Mouse (Mus musculus) olfactory bulb, adult 2 months (tissue): Measurements from ENCODE around the gene Nt5c2. TPM values are rescaled to one million over a fixed set of nuclear protein-coding genes. Genes with fewer than 3 reads are reported as not detected.
A peak's percentile ranks its signal among the peaks of the same experiment; 100 is the strongest.

Source experiments
- H3K27ac ChIP-seq: fragments of 200-500 bp; 2 replicates; pipeline ENCODE4 v1.5.1; 2012; ENCODE audit warnings: low read depth, low read length; ENCODE audit not compliant: insufficient read depth
- H3K4me1 ChIP-seq: fragments of 200-500 bp; 2 replicates; pipeline ENCODE4 v1.6.1; 2012; ENCODE audit warnings: low read length; ENCODE audit not compliant: control insufficient read depth, insufficient read depth
- H3K4me3 ChIP-seq: fragments of 200-500 bp; 2 replicates; pipeline ENCODE4 v1.5.1; 2012; ENCODE audit warnings: mild to moderate bottlenecking, low read depth, low read length, moderate library complexity; ENCODE audit not compliant: insufficient read depth
- CTCF ChIP-seq: fragments of 200-500 bp; IDR thresholded peaks from 2 replicates; pipeline ENCODE4 v1.5.1; 2012; ENCODE audit warnings: low read depth, mild to moderate bottlenecking, low read length, moderate library complexity; ENCODE audit not compliant: insufficient read depth
- POLR2A ChIP-seq: fragments of 200-500 bp; IDR thresholded peaks from 2 replicates; pipeline ENCODE4 v1.6.1; 2012; ENCODE audit warnings: mild to moderate bottlenecking, low read depth, low read length, moderate library complexity; ENCODE audit not compliant: insufficient read depth
- WGBS: fragments of 180-500 bp; shearing (Covaris S2); methylation state at CpG from one replicate; pipeline ENCODE4 v1.1.7; 2018; 5-methylcytosine and 5-hydroxymethylcytosine counted together
- polyA plus RNA-seq: library from polyadenylated mRNA; stranded (reverse); fragments of >200 nt; gene quantifications from 2 replicates; pipeline ENCODE4 v1.2.4, GENCODE M21; 2012; ENCODE audit warnings: low replicate concordance; ENCODE audit not compliant: missing spikeins, insufficient read depth, insufficient read length

Nt5c2 gene
- polyA plus RNA-seq, 1 experiment, result not detected

- H3K4me3 ChIP-seq, result no peak overlapping the region
- no peak for TF ChIP-seq CTCF
- TF ChIP-seq POLR2A, result no peak
- H3K27ac ChIP-seq, result no peak overlapping the region
- H3K4me1 ChIP-seq, result peaks cover 28% of the 10 kb centered on the region
These were observed 49.5 kb downstream of the Nt5c2 start for GRCm38 (mm10) chr19:46965496-46965895.

DNA sequence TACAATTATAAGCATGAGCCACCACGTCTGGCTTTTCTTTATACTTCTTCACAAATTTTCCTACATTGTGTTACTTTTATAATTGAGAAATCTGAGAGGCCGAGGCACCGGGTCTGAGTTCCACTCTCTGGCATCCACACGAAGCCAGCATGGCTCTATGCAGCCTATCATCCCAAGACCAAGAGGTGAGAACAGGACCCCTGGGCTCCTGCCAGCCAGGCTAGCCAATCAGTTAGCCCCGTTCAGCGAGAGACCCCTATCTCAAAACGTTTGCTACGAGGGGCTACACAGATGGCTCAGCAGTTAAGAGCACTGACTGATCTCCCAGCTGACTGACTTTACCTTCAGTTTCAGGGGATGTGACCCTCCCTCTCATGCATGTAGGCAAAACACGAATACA, 50.6 kb downstream of the Nt5c2 start:
- no peak for TF ChIP-seq POLR2A
- TF ChIP-seq CTCF, result no peak
- WGBS, result 67% methylated on average over 9 of the region's 9 CpGs
- Histone ChIP-seq H3K4me1 (peaks cover 22% of the 10 kb centered on the region), H3K27ac (no peak overlapping the region), H3K4me3 (no peak overlapping the region)

DNA sequence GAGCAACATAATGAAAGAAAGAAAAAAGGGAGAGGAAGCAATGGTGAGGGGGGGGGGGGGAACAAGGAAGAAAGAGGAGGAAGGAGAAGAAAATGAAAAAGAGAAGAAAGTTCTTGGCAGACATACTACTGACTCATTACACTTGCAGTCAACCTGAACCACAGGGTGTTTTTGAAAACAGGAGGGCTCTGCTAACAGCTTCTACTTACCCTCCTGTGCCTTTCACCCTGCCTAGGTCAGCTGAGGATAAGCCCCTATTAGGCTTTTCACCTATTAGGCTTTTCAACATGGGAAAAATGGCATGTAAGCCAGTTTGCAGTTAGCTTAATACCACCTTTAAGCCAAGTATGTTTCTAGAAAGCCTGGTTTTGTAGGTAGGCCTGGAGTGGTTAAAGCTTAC, 51.5 kb downstream of the Nt5c2 start:
- H3K4me1 ChIP-seq, result peaks cover 13% of the 10 kb centered on the region
- H3K27ac ChIP-seq, result no peak overlapping the region
- TF ChIP-seq CTCF (no peak), POLR2A (no peak)
- no peak overlapping the region for H3K4me3 ChIP-seq

- H3K27ac ChIP-seq, result no peak overlapping the region
- H3K4me1 ChIP-seq, result peaks cover 11% of the 10 kb centered on the region
- 31% methylated on average over 7 of the region's 7 CpGs for WGBS
- H3K4me3 ChIP-seq, result no peak overlapping the region
- TF ChIP-seq CTCF, result no peak
- TF ChIP-seq POLR2A, result no peak
These were observed 52.1 kb downstream of the Nt5c2 start for GRCm38 (mm10) chr19:46962841-46963240.

GRCm38 (mm10) chr19:46962171-46962772, 52.7 kb downstream of the Nt5c2 start:
- Histone ChIP-seq H3K27ac (peak overlapping the region; percentile 89), H3K4me1 (peaks cover 8% of the 10 kb centered on the region), H3K4me3 (peak overlapping the region; percentile 58)
- no peak for TF ChIP-seq POLR2A
- TF ChIP-seq CTCF, result no peak
- WGBS, result under 1% methylated on average over 50 of the region's 54 CpGs

DNA sequence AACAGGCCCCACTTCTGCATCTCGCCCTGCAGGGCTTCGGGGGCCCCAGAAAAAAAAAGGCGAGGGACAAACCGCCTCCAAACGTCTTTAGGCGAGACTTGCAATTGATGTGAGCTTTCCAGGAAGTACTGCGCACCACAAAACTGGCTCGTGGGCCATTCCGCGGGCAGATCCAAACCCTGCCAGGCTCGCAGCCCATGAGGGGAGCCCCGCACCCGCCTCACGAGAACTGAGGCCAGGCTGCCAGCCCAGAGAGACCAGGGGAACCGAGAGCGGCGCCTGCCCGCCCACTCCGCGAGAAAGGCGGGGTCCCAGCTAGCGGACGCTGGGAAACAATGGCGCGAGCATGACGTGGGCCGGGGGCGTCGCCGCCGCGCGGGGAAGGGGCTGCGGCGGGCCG, 53.3 kb downstream of the Nt5c2 start:
- Histone ChIP-seq H3K4me1 (peaks cover 8% of the 10 kb centered on the region), H3K4me3 (peak overlapping the region; percentile 58), H3K27ac (peak overlapping the region; percentile 89)
- WGBS, result 1% methylated on average over 36 of the region's 36 CpGs
- peak; percentile 61 for TF ChIP-seq POLR2A
- no peak for TF ChIP-seq CTCF

DNA sequence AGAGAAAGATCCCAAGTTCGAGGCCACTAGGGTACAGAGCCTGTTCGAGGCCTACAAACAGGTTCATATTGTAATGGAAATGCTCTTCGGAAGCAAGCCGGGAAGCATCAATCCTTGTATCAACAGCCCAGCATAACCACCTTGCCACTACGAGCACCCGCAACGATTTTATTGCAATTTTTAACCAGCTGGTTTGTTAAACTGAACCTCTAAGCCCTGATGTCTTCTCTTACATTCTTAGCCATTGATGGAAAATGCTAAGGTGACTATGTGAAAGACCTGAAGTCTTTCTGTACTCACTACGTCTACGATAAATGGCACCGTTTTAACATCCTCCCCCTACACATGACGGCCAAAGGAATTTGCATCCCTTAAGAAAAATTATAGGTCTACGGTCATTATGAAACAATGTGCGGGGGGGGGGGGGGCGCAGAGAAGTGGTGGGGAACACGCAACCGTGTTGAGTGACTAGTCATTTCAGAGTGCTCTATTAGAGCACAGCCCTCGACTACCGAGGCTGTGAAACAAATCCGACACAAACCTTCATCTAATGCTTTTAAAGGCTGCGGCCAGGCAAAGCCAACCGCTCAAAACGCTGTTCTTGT, 53.8 kb downstream of the Nt5c2 start:
- peak overlapping the region; percentile 58 for H3K4me3 ChIP-seq

DNA sequence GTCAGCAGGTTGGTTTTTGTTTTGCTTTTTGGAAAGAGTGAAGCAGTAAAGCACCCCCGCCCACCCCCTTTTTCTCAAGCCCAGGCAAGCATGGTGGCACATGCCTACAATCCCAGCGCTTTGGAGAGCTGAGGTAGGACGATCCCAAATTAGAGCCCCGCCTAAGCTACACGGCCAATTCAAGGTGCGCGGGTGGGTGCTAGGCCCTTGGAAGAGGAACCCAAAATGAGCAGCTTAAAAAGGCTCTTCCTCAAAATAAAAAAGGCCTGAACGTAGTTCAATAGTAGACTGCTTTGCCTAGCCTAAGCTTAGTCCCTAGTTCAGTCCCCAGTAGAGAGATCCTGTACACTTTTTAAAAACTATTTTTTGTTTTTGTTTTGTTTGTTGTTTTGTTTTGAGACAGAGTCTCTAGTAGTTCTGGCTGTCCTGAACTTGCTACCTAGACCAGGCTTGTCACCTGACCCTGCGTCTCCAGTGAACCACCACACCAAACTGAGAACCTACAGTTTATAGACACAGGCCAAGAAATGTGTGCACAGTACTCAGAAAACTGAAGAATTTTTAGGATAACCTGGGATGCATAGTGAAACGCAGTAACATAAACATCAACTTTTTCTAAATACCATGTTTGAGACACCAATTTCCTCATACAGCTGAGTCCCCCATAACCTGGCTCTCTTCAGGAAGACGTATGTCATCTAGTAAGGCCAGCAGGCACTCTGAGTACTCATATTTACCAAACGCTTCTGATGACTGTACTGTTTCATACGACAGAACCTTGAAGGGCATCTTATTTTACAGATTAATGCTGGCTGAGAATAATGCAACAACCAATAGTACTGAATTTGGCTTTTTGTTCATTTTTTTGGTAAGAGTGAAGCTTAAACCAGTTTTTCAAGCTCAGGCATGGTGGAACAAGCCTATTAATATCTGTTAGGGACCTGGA, 54.6 kb downstream of the Nt5c2 start:
- H3K4me3 ChIP-seq, result peak overlapping the region; percentile 58
- H3K4me1 ChIP-seq, result peaks cover 6% of the 10 kb centered on the region
- H3K27ac ChIP-seq, result peak overlapping the region; percentile 89
- 69% methylated on average over 13 of the region's 13 CpGs for WGBS
- TF ChIP-seq CTCF (no peak), POLR2A (no peak)

More for the DNA sequence above, 53.8 kb downstream of the Nt5c2 start:
- WGBS, result 3% methylated on average over 22 of the region's 22 CpGs
- TF ChIP-seq POLR2A, result no peak
- H3K27ac ChIP-seq, result peak overlapping the region; percentile 89
- peaks cover 6% of the 10 kb centered on the region for H3K4me1 ChIP-seq

DNA sequence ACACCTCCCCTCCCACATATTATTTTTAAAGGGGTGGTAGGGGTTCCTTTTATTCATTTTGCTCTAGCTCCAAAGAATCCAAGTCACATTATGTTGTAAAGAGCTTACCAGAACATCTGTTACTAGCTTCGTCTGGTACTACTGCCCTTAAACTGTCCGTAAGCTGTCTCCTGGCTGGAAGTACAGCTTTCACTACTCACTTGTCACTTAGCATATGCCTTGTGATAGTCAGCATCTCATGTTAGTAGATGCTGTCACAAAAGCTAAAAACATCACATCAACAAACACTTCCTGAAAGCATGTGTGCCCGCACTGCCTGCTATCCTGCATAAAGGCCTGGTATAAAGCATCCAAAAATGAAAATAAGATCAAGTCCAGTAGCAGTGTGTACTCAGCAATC, 55.4 kb downstream of the Nt5c2 start:
- H3K4me3 ChIP-seq, result no peak overlapping the region
- TF ChIP-seq POLR2A, result no peak
- no peak for TF ChIP-seq CTCF
- no peak overlapping the region for H3K27ac ChIP-seq
- peaks cover 6% of the 10 kb centered on the region for H3K4me1 ChIP-seq
- WGBS, result 77% methylated on average over 3 of the region's 3 CpGs
